Mouse (Mus musculus) effector memory CD4-positive, alpha-beta T cell, adult 7 months (primary cell): ENCODE results near the gene Serinc5. TPM values are rescaled to one million over a fixed set of nuclear protein-coding genes. Genes with fewer than 3 reads are reported as not detected.

Experiments
- polyA plus RNA-seq: library from polyadenylated mRNA; unstranded; fragments of 100-300 nt; shearing (Covaris generic); gene quantifications from one replicate; pipeline ENCODE4 v1.2.1, GENCODE M21; 2017

Serinc5 gene
- 6.5 TPM for polyA plus RNA-seq

GRCm38 (mm10) chr13:92610311-92611221 is at the start of gene Serinc5:
Gene Serinc5 (plus strand): TSS chr13:92611091.

GRCm38 (mm10) chr13:92576072-92576471 is 34.8 kb upstream of the Serinc5 start, which contains the start of gene Spz1:
Gene Spz1 (minus strand): TSS chr13:92576172.

Other genes with a start within 250 kb of the Serinc5 start
- not detected for gene Ankrd34b, start 185.2 kb upstream of the Serinc5 start, polyA plus RNA-seq
- gene Fam151b, start 127.1 kb upstream of the Serinc5 start, polyA plus RNA-seq = 8.2 TPM
- 14.1 TPM for gene Zfyve16, start 80.2 kb upstream of the Serinc5 start, polyA plus RNA-seq
- gene Spz1, start 34.9 kb upstream of the Serinc5 start, polyA plus RNA-seq = not detected
- not detected for gene Thbs4, start 183.7 kb downstream of the Serinc5 start, polyA plus RNA-seq
- 1.1 TPM for gene Mtx3, start 233.7 kb downstream of the Serinc5 start, polyA plus RNA-seq